In genomic region chr4:97926607-97927308, GRCm38 (mm10) we compare ENCODE assay signal across 9 mouse cellular contexts.
DNase-seq lines count a peak whose midpoint lies in the region; ATAC-seq and TF ChIP-seq lines count a peak whose summit lies in the region.
"Had no signal": no experiment of that assay in that cellular context is flagged by ENCODE, and none has a peak within 500 bp of the region (broad histone marks: within the 10 kb centered on the region; RNA-seq: fewer than 3 reads in every experiment).

No protein-coding gene starts in this region.

- no peaks in the 10 kb centered on the region for H3K36me3 ChIP-seq in hindbrain, embryonic 13.5 days
- no peaks in the 10 kb centered on the region for H3K36me3 ChIP-seq in hindbrain, embryonic 11.5 days (ENCODE audit: control insufficient read depth, insufficient read depth, low read length)
- H3K36me3 ChIP-seq in intestine, postnatal 0 days (ENCODE audit: control insufficient read depth, insufficient read depth) = no peaks in the 10 kb centered on the region
- H3K36me3 ChIP-seq in intestine, embryonic 15.5 days = no peaks in the 10 kb centered on the region

- no peaks in the 10 kb centered on the region for H3K9me3 ChIP-seq in hindbrain, embryonic 13.5 days
- no peaks in the 10 kb centered on the region for H3K9me3 ChIP-seq in hindbrain, embryonic 11.5 days (ENCODE audit: control insufficient read depth, low read length)
- H3K9me3 ChIP-seq in intestine, postnatal 0 days (ENCODE audit: control insufficient read depth) = no peaks in the 10 kb centered on the region
- no peaks in the 10 kb centered on the region for H3K9me3 ChIP-seq in intestine, embryonic 15.5 days

- H3K27me3 ChIP-seq in hindbrain, embryonic 13.5 days = no peaks in the 10 kb centered on the region
- H3K27me3 ChIP-seq in hindbrain, embryonic 11.5 days (ENCODE audit: control insufficient read depth, insufficient read depth, low read length) = no peaks in the 10 kb centered on the region
- H3K27me3 ChIP-seq in intestine, postnatal 0 days (replicated peaks; ENCODE audit: control insufficient read depth, insufficient read depth, low read length) = no peaks in the 10 kb centered on the region
- no peaks in the 10 kb centered on the region for H3K27me3 ChIP-seq in intestine, embryonic 15.5 days (replicated peaks)

- 72% methylated on average over 5 of the region's 5 CpGs for WGBS in hindbrain, embryonic 13.5 days
- WGBS in hindbrain, embryonic 11.5 days = 86% methylated on average over 5 of the region's 5 CpGs
- 58% methylated on average over 5 of the region's 5 CpGs for WGBS in intestine, postnatal 0 days
- WGBS in intestine, embryonic 15.5 days = 61% methylated on average over 5 of the region's 5 CpGs

- no peak overlapping the region for H3K9ac ChIP-seq in hindbrain, embryonic 13.5 days
- H3K9ac ChIP-seq in hindbrain, embryonic 11.5 days (ENCODE audit: low read depth, low read length) = no peak overlapping the region
- no peak overlapping the region for H3K9ac ChIP-seq in intestine, postnatal 0 days (ENCODE audit: low read depth, low read length)
- H3K9ac ChIP-seq in intestine, embryonic 15.5 days = no peak overlapping the region

- TF ChIP-seq CTCF in intestine, postnatal 0 days (IDR thresholded peaks at IDR 0.05; ENCODE audit: low read depth) = no peak

- H3K4me1 ChIP-seq in hindbrain, embryonic 13.5 days (replicated peaks) = peaks cover 41% of the 10 kb centered on the region
- H3K4me1 ChIP-seq in hindbrain, embryonic 11.5 days (replicated peaks; ENCODE audit: control insufficient read depth, insufficient read depth, low read length) = no peaks in the 10 kb centered on the region
- H3K4me1 ChIP-seq in intestine, postnatal 0 days (replicated peaks; ENCODE audit: control insufficient read depth, insufficient read depth, low read length) = no peaks in the 10 kb centered on the region; the same call in 1 of the 2 replicates
- peaks cover 14% of the 10 kb centered on the region for H3K4me1 ChIP-seq in intestine, embryonic 15.5 days (replicated peaks)

- peak overlapping the region; percentile 60; the same call in 1 of the 2 replicates for H3K27ac ChIP-seq in hindbrain, embryonic 13.5 days
- H3K27ac ChIP-seq in hindbrain, embryonic 11.5 days (ENCODE audit: low read depth, low read length) = no peak overlapping the region
- no peak overlapping the region for H3K27ac ChIP-seq in intestine, postnatal 0 days (ENCODE audit: low read depth, low read length)
- H3K27ac ChIP-seq in intestine, embryonic 15.5 days = no peak overlapping the region

- H3K4me3 ChIP-seq in hindbrain, embryonic 13.5 days = no peak overlapping the region
- no peak overlapping the region for H3K4me3 ChIP-seq in hindbrain, embryonic 11.5 days (ENCODE audit: low read depth, low read length)
- H3K4me3 ChIP-seq in intestine, postnatal 0 days (ENCODE audit: low read depth, low read length) = no peak overlapping the region
- no peak overlapping the region for H3K4me3 ChIP-seq in intestine, embryonic 15.5 days (replicated peaks)

- 0 out of 2 replicates have a peak, but pooled peaks have one; percentile 14 for ATAC-seq in hindbrain, embryonic 13.5 days (ENCODE audit: low FRiP score)
- ATAC-seq in hindbrain, embryonic 11.5 days (ENCODE audit: low FRiP score) = no peak
- ATAC-seq in intestine, postnatal 0 days = no peak
- ATAC-seq in intestine, embryonic 15.5 days = no peak

- DNase-seq in hindbrain, embryonic 11.5 days (ENCODE audit: low spot score) = no peak
- peak; percentile 71 for DNase-seq in 3T3-L1 (ENCODE audit: low read depth, low spot score)
- peak; percentile 88 for DNase-seq in NIH3T3 (ENCODE audit: low read depth)
- peak; percentile 4 for DNase-seq in induced T-regulatory cell, adult 2 months (ENCODE audit: low read depth)
- DNase-seq: cerebellum, adult 18-20 months; heart, postnatal 4 days had no signal

- no peak overlapping the region for H3K4me2 ChIP-seq in hindbrain, embryonic 13.5 days
- no peak overlapping the region for H3K4me2 ChIP-seq in hindbrain, embryonic 11.5 days (replicated peaks; ENCODE audit: low read depth, low read length)
- H3K4me2 ChIP-seq in intestine, postnatal 0 days (replicated peaks; ENCODE audit: low read depth) = no peak overlapping the region
- H3K4me2 ChIP-seq in intestine, embryonic 15.5 days (replicated peaks) = no peak overlapping the region
